Mouse (Mus musculus): ENCODE data around the gene Fcnb. TPM values are rescaled to one million over a fixed set of nuclear protein-coding genes. Genes with fewer than 3 reads are reported as not detected.

Gene Fcnb
- polyA plus RNA-seq, 1 experiment from 2014 or later, result 0.20 TPM

GRCm38 (mm10) chr2:28039647-28040325 is 44.9 kb downstream of the Fcnb start:
- Histone ChIP-seq H3K36me3 (no peaks in the 10 kb centered on the region), H3K9me3 (no peaks in the 10 kb centered on the region), H3K27ac (replicated peaks) (no peak overlapping the region), H3K9ac (replicated peaks) (no peak overlapping the region), H3K4me3 (no peak overlapping the region), H3K4me2 (replicated peaks) (no peak overlapping the region), H3K27me3 (no peaks in the 10 kb centered on the region), H3K4me1 (peaks cover 21% of the 10 kb centered on the region)
- no peak for ATAC-seq (replicated peaks)
- WGBS, result 95% methylated on average over 10 of the region's 10 CpGs

GRCm38 (mm10) chr2:28038391-28039096 is 46.1 kb downstream of the Fcnb start:
- no peak overlapping the region for H3K4me3 ChIP-seq
- H3K4me1 ChIP-seq, result peaks cover 25% of the 10 kb centered on the region
- no peaks in the 10 kb centered on the region for H3K36me3 ChIP-seq
- H3K4me2 ChIP-seq (replicated peaks), result no peak overlapping the region
- ATAC-seq (replicated peaks), result peak; percentile 52
- H3K27me3 ChIP-seq, result no peaks in the 10 kb centered on the region
- peak overlapping the region; percentile 72 for H3K27ac ChIP-seq (replicated peaks)
- no peaks in the 10 kb centered on the region for H3K9me3 ChIP-seq
- H3K9ac ChIP-seq (replicated peaks), result no peak overlapping the region
- 66% methylated on average over 14 of the region's 14 CpGs for WGBS

GRCm38 (mm10) chr2:28037505-28038390 is 46.9 kb downstream of the Fcnb start:
- H3K4me2 ChIP-seq (replicated peaks), result no peak overlapping the region
- peak; percentile 62 for ATAC-seq (replicated peaks)
- 41% methylated on average over 12 of the region's 12 CpGs for whole genome bisulfite sequencing

GRCm38 (mm10) chr2:28036788-28037187 is 47.9 kb downstream of the Fcnb start:
- no peak overlapping the region for H3K9ac ChIP-seq (replicated peaks)
- no peaks in the 10 kb centered on the region for H3K27me3 ChIP-seq
- H3K27ac ChIP-seq (replicated peaks), result no peak overlapping the region
- H3K4me1 ChIP-seq, result peaks cover 25% of the 10 kb centered on the region
- no peaks in the 10 kb centered on the region for H3K36me3 ChIP-seq
- WGBS, result 86% methylated on average over 13 of the region's 13 CpGs
- ATAC-seq (replicated peaks), result no peak
- H3K4me3 ChIP-seq, result no peak overlapping the region
- no peak overlapping the region for H3K4me2 ChIP-seq (replicated peaks)
- no peaks in the 10 kb centered on the region for H3K9me3 ChIP-seq

More at GRCm38 (mm10) chr2:28037505-28038390, 46.9 kb downstream of the Fcnb start:
- peaks cover 25% of the 10 kb centered on the region for H3K4me1 ChIP-seq
- no peak overlapping the region for H3K9ac ChIP-seq (replicated peaks)
- H3K9me3 ChIP-seq, result no peaks in the 10 kb centered on the region
- H3K27ac ChIP-seq (replicated peaks), result peak overlapping the region; percentile 72
- H3K4me3 ChIP-seq, result no peak overlapping the region
- no peaks in the 10 kb centered on the region for H3K27me3 ChIP-seq
- no peaks in the 10 kb centered on the region for H3K36me3 ChIP-seq

GRCm38 (mm10) chr2:28034011-28034710 is 50.5 kb downstream of the Fcnb start:
- no peak overlapping the region for H3K4me2 ChIP-seq (replicated peaks)
- no peaks in the 10 kb centered on the region for H3K27me3 ChIP-seq
- H3K27ac ChIP-seq (replicated peaks), result peak overlapping the region; percentile 25; the same call in 1 of the 2 replicates
- 57% methylated on average over 13 of the region's 13 CpGs for WGBS
- ATAC-seq (replicated peaks), result no peak
- H3K9ac ChIP-seq (replicated peaks), result no peak overlapping the region
- peaks cover 25% of the 10 kb centered on the region for H3K4me1 ChIP-seq
- H3K9me3 ChIP-seq, result no peaks in the 10 kb centered on the region
- no peaks in the 10 kb centered on the region for H3K36me3 ChIP-seq
- no peak overlapping the region for H3K4me3 ChIP-seq

- Histone ChIP-seq H3K36me3 (no peaks in the 10 kb centered on the region), H3K9me3 (no peaks in the 10 kb centered on the region), H3K27me3 (no peaks in the 10 kb centered on the region), H3K27ac (replicated peaks) (no peak overlapping the region), H3K9ac (replicated peaks) (no peak overlapping the region), H3K4me1 (peaks cover 10% of the 10 kb centered on the region), H3K4me2 (replicated peaks) (no peak overlapping the region), H3K4me3 (no peak overlapping the region)
- ATAC-seq (replicated peaks), result no peak
- 94% methylated on average over 11 of the region's 11 CpGs for WGBS
Measured at GRCm38 (mm10) chr2:28032469-28032868, 52.2 kb downstream of the Fcnb start.

GRCm38 (mm10) chr2:28031860-28032259 is 52.8 kb downstream of the Fcnb start:
- no peak for ATAC-seq (replicated peaks)
- Histone ChIP-seq H3K4me2 (replicated peaks) (no peak overlapping the region), H3K9ac (replicated peaks) (no peak overlapping the region), H3K4me1 (peaks cover 4% of the 10 kb centered on the region; the same call in 1 of the 2 replicates), H3K27ac (replicated peaks) (no peak overlapping the region), H3K36me3 (no peaks in the 10 kb centered on the region), H3K27me3 (no peaks in the 10 kb centered on the region), H3K4me3 (no peak overlapping the region), H3K9me3 (no peaks in the 10 kb centered on the region)
- 76% methylated on average over 9 of the region's 9 CpGs for WGBS

Other genes starting within 250 kb of the Fcnb start
- gene Col5a1, start 198.5 kb downstream of the Fcnb start, polyA plus RNA-seq (2015; fragmentation: Nextera tagmentation; extraction: Ambion mirVana), result 5.4 and 5.9 TPM in 2 replicates
- 225 and 234 TPM in 2 replicates for gene Olfm1, start 108.1 kb upstream of the Fcnb start, polyA plus RNA-seq (2015; fragmentation: Nextera tagmentation; extraction: Ambion mirVana)